Mouse (Mus musculus) G1E (cell line): ENCODE data around the gene Pcdh15.

Source experiments
- CTCF ChIP-seq: IDR thresholded peaks from 2 replicates; pipeline ENCODE4 v1.5.1; 2012; ENCODE audit warnings: low read depth, low read length, inconsistent platforms, mixed read lengths
- GATA1 ChIP-seq: IDR thresholded peaks from 2 replicates; pipeline ENCODE4 v1.6.1; 2012; ENCODE audit warnings: borderline replicate concordance, low read length, inconsistent platforms, mixed read lengths
- GATA2 ChIP-seq: IDR thresholded peaks from 2 replicates; pipeline ENCODE4 v1.6.1; 2012; ENCODE audit warnings: low read depth, low read length, inconsistent platforms, borderline replicate concordance

GRCm38 (mm10) chr10:73733246-73733645 is 634.1 kb downstream of the Pcdh15 start:
- TF ChIP-seq CTCF: no peak
- no peak for TF ChIP-seq GATA2
- no peak for TF ChIP-seq GATA1
